Mouse (Mus musculus) spleen, postnatal 14 days (tissue): ENCODE data around the gene Arap2.

Source experiments
- DNase-seq, 2 experiments: peaks; one replicate each; pipeline ENCODE4 v3.0.0; 2021 to 2022; ENCODE audit warnings: low spot score in 2 of 2

Arap2 gene

GRCm38 (mm10) chr5:62636341-62636740 is 129.6 kb downstream of the Arap2 start:
- DNase-seq: no peak

- DNase-seq: no peak
Observed at GRCm38 (mm10) chr5:62628901-62629300, 137.1 kb downstream of the Arap2 start.

- DNase-seq: no peak
Observed at GRCm38 (mm10) chr5:62622848-62623479, 143.0 kb downstream of the Arap2 start.

- no peak for DNase-seq
Observed at GRCm38 (mm10) chr5:62618286-62618685, 147.7 kb downstream of the Arap2 start.

- DNase-seq: no peak
Observed at GRCm38 (mm10) chr5:62611990-62612389, 154.0 kb downstream of the Arap2 start.

GRCm38 (mm10) chr5:62587348-62587747 is 178.6 kb downstream of the Arap2 start:
- no peak for DNase-seq

GRCm38 (mm10) chr5:62582643-62583042 is 183.3 kb downstream of the Arap2 start:
- no peak for DNase-seq

- no peak for DNase-seq
Observed at GRCm38 (mm10) chr5:62581699-62582098, 184.3 kb downstream of the Arap2 start.

- no peak for DNase-seq
Observed at GRCm38 (mm10) chr5:62574336-62574844, 191.6 kb downstream of the Arap2 start.
